Mouse (Mus musculus) cortical plate, adult 2 months (tissue): ENCODE measurements around the gene Birc3.

Experiments
- CTCF ChIP-seq: fragments of 200-500 bp; IDR thresholded peaks from 2 replicates; pipeline ENCODE4 v1.5.1; 2011; ENCODE audit warnings: mild to moderate bottlenecking, control low read depth, low read length; ENCODE audit not compliant: insufficient read depth; ENCODE audit errors: extremely low read depth
- POLR2A ChIP-seq: fragments of 200-500 bp; IDR thresholded peaks from 2 replicates; pipeline ENCODE4 v1.6.1; 2011; ENCODE audit warnings: mild to moderate bottlenecking, low read length, control low read depth; ENCODE audit not compliant: insufficient read depth; ENCODE audit errors: extremely low read depth

DNA sequence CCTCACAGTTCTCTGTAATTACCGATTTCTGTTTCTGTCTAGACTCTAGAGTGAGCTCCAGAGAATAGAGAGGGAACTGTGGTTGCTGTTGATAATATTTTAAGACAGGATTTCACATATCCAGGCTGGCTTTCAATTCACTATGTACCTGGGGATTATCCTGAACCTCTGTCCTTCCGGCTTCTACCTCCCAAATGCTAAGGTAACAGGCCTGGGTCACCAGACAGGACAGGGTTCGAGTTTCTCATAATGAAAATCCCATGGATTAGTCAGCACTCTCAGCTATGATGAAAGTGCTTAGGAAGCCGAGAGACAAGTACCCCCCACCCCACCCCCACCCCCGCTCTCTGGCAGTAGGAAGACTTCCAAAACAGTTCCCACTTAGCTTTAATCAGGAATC, 30.8 kb upstream of the Birc3 start:
- no peak for TF ChIP-seq CTCF
- no peak for TF ChIP-seq POLR2A
